Mouse (Mus musculus) midbrain, postnatal 0 days (tissue): ENCODE measurements around the gene Me1. TPM values are rescaled to one million over a fixed set of nuclear protein-coding genes. Genes with fewer than 3 reads are reported as not detected.

Source experiments
- ATAC-seq: fragments of 200-750 bp; cut with Nextera tagmentation; 2 replicates; pipeline ENCODE4 v1.8.0; 2017; ENCODE audit warnings: moderate number of reproducible peaks, mild to moderate bottlenecking, moderate TSS enrichment, moderate library complexity; ENCODE audit not compliant: low FRiP score
- DNase-seq: peaks from one replicate; pipeline ENCODE4 v3.0.0-alpha.2; 2015; ENCODE audit warnings: low spot score
- H3K27ac ChIP-seq: fragments of 300-500 bp; sonication (generic); 2 replicates; pipeline ENCODE4 v1.5.1; 2014; ENCODE audit warnings: low read depth, mild to moderate bottlenecking, low read length, mixed read lengths
- H3K27me3 ChIP-seq: fragments of 300-500 bp; sonication (generic); 2 replicates; pipeline ENCODE4 v1.6.1; 2014; ENCODE audit warnings: low read length, control low read depth, mixed read lengths; ENCODE audit not compliant: insufficient read depth
- H3K36me3 ChIP-seq: fragments of 300-500 bp; sonication (generic); 2 replicates; pipeline ENCODE4 v1.6.1; 2014; ENCODE audit warnings: low read length, control low read depth, mixed read lengths; ENCODE audit not compliant: insufficient read depth
- H3K4me1 ChIP-seq: fragments of 300-500 bp; sonication (generic); 2 replicates; pipeline ENCODE4 v1.6.1; 2014; ENCODE audit warnings: mild to moderate bottlenecking, control low read depth, antibody characterized with exemption, low read length, mixed read lengths; ENCODE audit not compliant: insufficient read depth
- H3K4me2 ChIP-seq: fragments of 300-500 bp; sonication (generic); 2 replicates; pipeline ENCODE4 v1.6.1; 2014; ENCODE audit warnings: low read depth, mild to moderate bottlenecking, low read length, mixed read lengths; ENCODE audit not compliant: poor library complexity, severe bottlenecking
- H3K4me3 ChIP-seq: fragments of 300-500 bp; sonication (generic); 2 replicates; pipeline ENCODE4 v1.5.1; 2014; ENCODE audit warnings: low read depth, mild to moderate bottlenecking, low read length, moderate library complexity
- H3K9ac ChIP-seq: fragments of 300-500 bp; sonication (generic); replicated peaks from 2 replicates; pipeline ENCODE4 v1.6.1; 2014; ENCODE audit warnings: mild to moderate bottlenecking, low read length, moderate library complexity, mixed read lengths; ENCODE audit not compliant: poor library complexity, severe bottlenecking
- H3K9me3 ChIP-seq: fragments of 300-500 bp; sonication (generic); 2 replicates; pipeline ENCODE4 v1.6.1; 2016; ENCODE audit warnings: low read length, control low read depth
- CTCF ChIP-seq: IDR thresholded peaks from 2 replicates; pipeline ENCODE4 v1.5.1; 2016; ENCODE audit warnings: antibody characterized with exemption, mild to moderate bottlenecking
- WGBS: fragments of 180-500 bp; shearing (Covaris S2); extraction: QIAGEN DNeasy Blood & Tissue Kit; methylation state at CpG from one replicate; pipeline ENCODE4 v1.1.7; 2014; 5-methylcytosine and 5-hydroxymethylcytosine counted together
- polyA plus RNA-seq: library from polyadenylated mRNA; unstranded; fragments of >200 nt; fragmentation: Nextera tagmentation; extraction: Ambion mirVana; gene quantifications from 2 replicates; pipeline ENCODE4 v1.2.1, GENCODE M21; 2015
- total RNA-seq: library from RNA; depleted of rRNA; stranded (reverse); fragments of >200 nt; gene quantifications from 2 replicates; pipeline ENCODE4 v1.2.3, GENCODE M21; 2014; rRNA removed

The Me1 gene
- total RNA-seq (37.0 and 41.6 TPM in 2 replicates), polyA plus RNA-seq (62.8 and 64.7 TPM in 2 replicates)

DNA sequence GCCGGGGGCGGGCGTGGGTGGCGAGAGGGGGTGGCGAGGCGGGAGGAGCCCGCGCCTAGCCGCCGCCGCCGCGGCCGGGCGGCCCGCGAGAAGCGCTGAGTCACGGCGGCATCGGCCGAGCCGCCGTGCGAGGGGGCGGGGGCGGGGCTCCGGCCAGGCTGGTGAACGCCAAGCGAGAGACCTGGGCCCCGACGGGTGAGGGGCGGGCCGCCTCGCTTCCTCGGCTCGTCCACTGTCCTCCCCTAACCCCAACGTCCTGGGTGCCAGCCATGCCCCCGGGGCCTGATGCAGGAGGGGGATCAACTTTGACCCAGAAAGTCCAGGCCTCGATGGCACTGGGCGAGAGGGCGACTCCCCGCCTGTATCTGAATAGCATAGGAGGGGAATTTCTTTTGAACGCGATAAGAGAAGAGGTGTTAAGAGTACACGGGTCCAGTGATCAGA, at the start of gene Me1:
TSS of gene Me1 (minus strand) at position 136 of the 444 bp plus-strand sequence.
- no peak for TF ChIP-seq CTCF
- H3K9me3 ChIP-seq, result no peaks in the 10 kb centered on the region
- no peaks in the 10 kb centered on the region for H3K4me1 ChIP-seq
- peak within 1 kb of the TSS; percentile 83 for H3K4me3 ChIP-seq
- H3K4me2 ChIP-seq, result peak within 1 kb of the TSS; percentile 87
- peak within 1 kb of the TSS; percentile 85 for H3K27ac ChIP-seq
- H3K27me3 ChIP-seq, result no peaks in the 10 kb centered on the region
- WGBS, result under 1% methylated on average over 19 of the region's 46 CpGs
- H3K9ac ChIP-seq, result peak within 1 kb of the TSS; percentile 87
- H3K36me3 ChIP-seq, result no peaks in the 10 kb centered on the region; the same call in 1 of the 2 replicates
- ATAC-seq (peak; percentile 84), DNase-seq (peak; percentile 33)

DNA sequence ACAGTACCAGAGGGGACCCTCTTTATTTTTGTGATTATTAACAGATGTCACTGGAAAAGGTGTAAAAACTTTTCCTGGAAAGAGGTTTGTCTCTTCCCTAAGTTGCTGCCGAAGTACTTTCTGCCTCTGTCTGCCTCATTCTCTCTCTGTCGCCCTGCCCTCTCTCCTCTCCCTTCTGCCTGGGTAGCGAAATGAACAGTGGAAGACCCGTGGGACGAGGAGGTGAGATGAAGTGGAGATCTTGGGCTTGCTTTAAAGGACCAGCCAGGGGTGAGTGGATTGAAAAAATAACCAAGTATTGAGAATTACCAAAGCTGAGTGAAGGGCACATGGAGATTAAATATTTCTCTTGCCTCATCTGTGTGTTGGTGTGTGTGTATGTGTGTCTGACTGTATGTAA, 48.3 kb upstream of the Me1 start:
- 28% methylated on average over 5 of the region's 5 CpGs for WGBS
- peak overlapping the region; percentile 62; the same call in 1 of the 2 replicates for H3K9ac ChIP-seq
- no peak for ATAC-seq

DNA sequence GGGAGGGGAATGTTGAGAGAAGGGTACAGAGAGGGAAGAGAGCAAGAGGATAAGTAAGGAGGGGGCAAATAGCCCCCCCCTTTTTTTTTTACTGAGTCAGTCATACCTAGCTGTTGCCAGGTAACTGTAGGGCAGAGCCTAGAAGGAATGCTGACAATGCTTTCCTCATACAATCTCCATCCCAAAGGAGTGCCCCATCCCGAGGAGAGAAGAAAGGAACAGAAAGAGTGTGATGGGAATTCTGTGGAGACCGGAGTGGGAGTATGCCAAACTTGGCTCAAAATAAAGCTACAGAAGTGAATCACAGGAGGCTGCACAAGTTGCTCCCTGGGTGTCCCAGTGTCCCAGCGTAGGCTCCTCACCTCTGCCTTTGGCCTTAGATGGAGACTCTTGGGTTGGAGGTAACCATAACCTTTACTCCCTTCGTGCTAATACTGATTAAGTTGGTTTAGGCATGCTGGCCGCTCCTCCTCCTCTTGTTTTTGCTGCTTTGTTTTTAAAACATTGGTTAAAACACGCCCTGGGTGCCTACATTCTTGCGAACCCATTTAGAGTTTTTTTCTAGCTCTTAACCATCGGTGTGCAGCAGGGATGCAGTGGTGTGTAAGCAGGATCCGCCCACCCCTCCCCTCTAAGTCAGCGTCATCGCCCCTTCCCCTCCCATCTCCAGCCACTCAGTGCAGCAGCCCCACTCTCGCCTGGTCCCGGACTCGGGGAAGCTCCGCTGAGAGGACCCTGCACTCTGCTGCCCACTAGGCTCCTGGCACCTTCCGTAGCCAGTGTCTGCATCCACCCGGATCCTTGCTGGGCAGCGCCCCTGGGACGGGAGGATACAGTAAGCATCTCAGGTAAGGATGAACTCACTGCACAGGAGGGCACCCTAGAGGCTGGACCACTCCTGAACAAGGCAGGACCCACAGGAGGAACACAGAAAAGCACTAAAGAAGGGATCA, 47.5 kb upstream of the Me1 start, which contains the start of gene Prss35:
TSS of gene Prss35 (plus strand) at position 691 of the 953 bp plus-strand sequence.
- no peaks in the 10 kb centered on the region for H3K4me1 ChIP-seq
- no peaks in the 10 kb centered on the region for H3K9me3 ChIP-seq
- H3K4me2 ChIP-seq, result peak within 1 kb of the TSS; percentile 88
- peak within 1 kb of the TSS; percentile 41 for H3K4me3 ChIP-seq
- 2% methylated on average over 19 of the region's 19 CpGs for WGBS
- no peak within 1 kb of the TSS for H3K27ac ChIP-seq
- ATAC-seq (peak; percentile 80), DNase-seq (peak; percentile 52)
- TF ChIP-seq CTCF, result peak; percentile 59
- H3K9ac ChIP-seq, result peak within 1 kb of the TSS; percentile 62
- no peaks in the 10 kb centered on the region for H3K36me3 ChIP-seq
- no peaks in the 10 kb centered on the region for H3K27me3 ChIP-seq

More for the DNA sequence above, 48.3 kb upstream of the Me1 start:
- Histone ChIP-seq H3K27me3 (no peaks in the 10 kb centered on the region), H3K4me1 (no peaks in the 10 kb centered on the region), H3K27ac (no peak overlapping the region), H3K4me2 (peak overlapping the region; percentile 88), H3K36me3 (no peaks in the 10 kb centered on the region), H3K4me3 (peak overlapping the region; percentile 41), H3K9me3 (no peaks in the 10 kb centered on the region)
- TF ChIP-seq CTCF, result no peak
- DNase-seq, result no peak

DNA sequence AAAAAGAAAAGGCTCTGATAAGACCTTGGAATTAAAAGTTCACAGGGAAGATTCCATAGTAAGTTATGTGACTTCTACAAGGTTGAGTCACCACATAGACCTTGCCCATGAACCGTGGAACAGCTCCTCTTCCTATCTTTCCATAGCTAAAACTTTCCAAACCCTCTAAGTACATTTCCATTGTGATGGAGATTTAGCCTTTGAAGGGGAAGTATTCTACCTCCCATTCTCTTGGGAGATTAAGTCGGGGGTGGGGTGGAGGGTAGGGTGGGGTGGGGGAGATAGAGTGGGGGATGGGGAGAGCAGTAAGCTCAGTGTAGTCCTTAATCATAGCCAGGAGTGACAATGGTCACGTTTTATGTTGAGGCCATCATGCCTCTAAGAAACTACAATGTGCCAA, 44.2 kb upstream of the Me1 start:
- Histone ChIP-seq H3K36me3 (no peaks in the 10 kb centered on the region), H3K9ac (no peak overlapping the region), H3K4me3 (no peak overlapping the region), H3K27me3 (no peaks in the 10 kb centered on the region), H3K4me2 (no peak overlapping the region), H3K4me1 (no peaks in the 10 kb centered on the region), H3K27ac (no peak overlapping the region), H3K9me3 (no peaks in the 10 kb centered on the region)
- no peak for TF ChIP-seq CTCF
- WGBS, result 13% methylated on average over 3 of the region's 3 CpGs
- ATAC-seq (no peak), DNase-seq (no peak)

DNA sequence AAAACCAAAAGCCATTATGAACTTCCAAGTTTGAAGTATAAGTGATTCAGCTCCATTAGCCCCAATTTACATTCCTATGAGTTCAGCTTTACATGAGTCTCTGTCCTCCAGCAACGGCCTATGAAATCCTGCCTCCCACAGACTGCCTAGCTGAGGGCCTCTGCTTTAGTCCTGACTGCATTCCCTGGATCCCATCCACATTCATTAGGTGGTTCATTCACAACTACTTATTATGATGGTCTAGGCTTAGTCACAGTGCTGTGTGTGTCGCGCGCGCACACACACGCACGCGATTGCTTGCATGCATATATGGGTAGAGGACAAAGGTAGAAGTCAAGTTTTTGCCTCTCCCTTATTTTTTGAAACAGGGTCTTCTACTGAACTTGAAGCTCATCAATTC, 43.0 kb upstream of the Me1 start:
- no peak overlapping the region for H3K4me2 ChIP-seq
- no peaks in the 10 kb centered on the region for H3K36me3 ChIP-seq
- no peaks in the 10 kb centered on the region for H3K27me3 ChIP-seq
- H3K27ac ChIP-seq, result no peak overlapping the region
- no peak overlapping the region for H3K4me3 ChIP-seq
- ATAC-seq (no peak), DNase-seq (no peak)
- no peaks in the 10 kb centered on the region for H3K4me1 ChIP-seq
- TF ChIP-seq CTCF, result no peak
- 91% methylated on average over 8 of the region's 8 CpGs for WGBS
- H3K9me3 ChIP-seq, result no peaks in the 10 kb centered on the region
- H3K9ac ChIP-seq, result no peak overlapping the region

DNA sequence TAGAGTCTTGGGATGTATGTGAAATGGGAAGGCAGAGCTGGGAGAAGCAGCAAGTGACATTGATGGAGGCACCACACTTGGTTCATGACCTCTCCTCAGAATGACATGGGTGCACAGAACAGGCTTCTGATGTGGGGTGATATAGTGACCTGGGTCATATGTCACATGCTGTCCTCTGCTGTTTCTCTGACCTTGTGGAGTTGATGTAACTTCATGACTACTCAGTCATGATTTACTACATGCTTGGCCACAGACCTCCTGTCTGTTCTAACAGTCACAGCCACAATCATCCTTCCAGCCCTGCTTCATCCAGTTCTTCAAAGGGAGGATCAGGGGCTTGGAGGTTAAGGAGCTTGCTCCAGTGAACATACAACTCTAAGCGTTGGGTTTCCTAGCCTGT, 42.3 kb upstream of the Me1 start:
- Histone ChIP-seq H3K9ac (no peak overlapping the region), H3K4me1 (no peaks in the 10 kb centered on the region), H3K36me3 (no peaks in the 10 kb centered on the region), H3K4me3 (no peak overlapping the region), H3K27me3 (no peaks in the 10 kb centered on the region), H3K27ac (no peak overlapping the region), H3K9me3 (no peaks in the 10 kb centered on the region), H3K4me2 (no peak overlapping the region)
- ATAC-seq (no peak), DNase-seq (no peak)
- 95% methylated on average over 1 of the region's 1 CpGs for WGBS
- TF ChIP-seq CTCF, result no peak
